Mouse (Mus musculus) stomach, postnatal 0 days (tissue): Measurements from ENCODE around the gene C1qtnf1. TPM values are rescaled to one million over a fixed set of nuclear protein-coding genes. Genes with fewer than 3 reads are reported as not detected.

Source experiments
- ATAC-seq: fragments of 200-750 bp; cut with Nextera tagmentation; 2 replicates; pipeline ENCODE4 v1.8.0; 2017; ENCODE audit not compliant: low FRiP score, low TSS enrichment
- DNase-seq: peaks from one replicate; pipeline ENCODE4 v3.0.0-alpha.2; 2016; ENCODE audit warnings: low spot score
- H3K27ac ChIP-seq: fragments of 300-500 bp; sonication (generic); replicated peaks from 2 replicates; pipeline ENCODE4 v1.5.1; 2014; ENCODE audit warnings: mild to moderate bottlenecking, control low read depth
- H3K27me3 ChIP-seq: fragments of 300-500 bp; sonication (generic); 2 replicates; pipeline ENCODE4 v1.6.1; 2014; ENCODE audit warnings: low read length; ENCODE audit not compliant: control insufficient read depth, insufficient read depth
- H3K36me3 ChIP-seq: fragments of 300-500 bp; sonication (generic); 2 replicates; pipeline ENCODE4 v1.6.1; 2014; ENCODE audit warnings: low read length, mixed read lengths; ENCODE audit not compliant: control insufficient read depth, insufficient read depth
- H3K4me1 ChIP-seq: fragments of 300-500 bp; sonication (generic); replicated peaks from 2 replicates; pipeline ENCODE4 v1.6.1; 2014; ENCODE audit warnings: antibody characterized with exemption; ENCODE audit not compliant: control insufficient read depth, insufficient read depth
- H3K4me2 ChIP-seq: fragments of 300-500 bp; sonication (generic); replicated peaks from 2 replicates; pipeline ENCODE4 v1.6.1; 2014; ENCODE audit warnings: low read depth, mild to moderate bottlenecking, control low read depth, moderate library complexity
- H3K4me3 ChIP-seq: fragments of 300-500 bp; sonication (generic); 2 replicates; pipeline ENCODE4 v1.5.1; 2014; ENCODE audit warnings: low read depth, low read length, control low read depth
- H3K9ac ChIP-seq: fragments of 300-500 bp; sonication (generic); 2 replicates; pipeline ENCODE4 v1.6.1; 2014; ENCODE audit warnings: mild to moderate bottlenecking, low read length, control low read depth, mixed read lengths
- H3K9me3 ChIP-seq: fragments of 300-500 bp; sonication (generic); 2 replicates; pipeline ENCODE4 v1.6.1; 2016; ENCODE audit warnings: low read length; ENCODE audit not compliant: control insufficient read depth
- CTCF ChIP-seq: IDR thresholded peaks from 2 replicates; pipeline ENCODE4 v1.5.1; 2016; ENCODE audit warnings: antibody characterized with exemption, low read depth, mild to moderate bottlenecking, moderate library complexity
- EP300 ChIP-seq: optimal IDR thresholded peaks from 2 replicates; pipeline ENCODE3; 2016; ENCODE audit warnings: antibody characterized with exemption
- WGBS: fragments of 180-500 bp; shearing (Covaris S2); extraction: QIAGEN DNeasy Blood & Tissue Kit; methylation state at CpG from one replicate; pipeline ENCODE4 v1.1.7; 2014; 5-methylcytosine and 5-hydroxymethylcytosine counted together
- polyA plus RNA-seq: library from polyadenylated mRNA; unstranded; fragments of >200 nt; fragmentation: Nextera tagmentation; extraction: Ambion mirVana; gene quantifications from 2 replicates; pipeline ENCODE4 v1.2.1, GENCODE M21; 2015

C1qtnf1 gene
- polyA plus RNA-seq, 1 experiment from 2014 or later, result 9.0 TPM

GRCm38 (mm10) chr11:118486881-118487772 lies 59.1 kb downstream of the C1qtnf1 start:
- Histone ChIP-seq H3K9me3 (no peaks in the 10 kb centered on the region), H3K4me2 (no peak overlapping the region), H3K4me1 (no peaks in the 10 kb centered on the region), H3K27me3 (no peaks in the 10 kb centered on the region), H3K4me3 (no peak overlapping the region), H3K36me3 (peaks cover 5% of the 10 kb centered on the region), H3K27ac (no peak overlapping the region), H3K9ac (no peak overlapping the region)
- TF ChIP-seq EP300, result no peak
- TF ChIP-seq CTCF, result no peak
- DNase-seq, result no peak
- 81% methylated on average over 29 of the region's 29 CpGs for WGBS
- no peak for ATAC-seq

- no peak overlapping the region for H3K27ac ChIP-seq
- H3K4me1 ChIP-seq, result no peaks in the 10 kb centered on the region
- no peak overlapping the region for H3K4me2 ChIP-seq
- ATAC-seq (no peak), DNase-seq (no peak)
- H3K4me3 ChIP-seq, result no peak overlapping the region
- peaks cover 5% of the 10 kb centered on the region for H3K36me3 ChIP-seq
- H3K9me3 ChIP-seq, result no peaks in the 10 kb centered on the region
- TF ChIP-seq CTCF (peak; percentile 53), EP300 (no peak)
- no peak overlapping the region for H3K9ac ChIP-seq
- WGBS, result 69% methylated on average over 8 of the region's 8 CpGs
- H3K27me3 ChIP-seq, result no peaks in the 10 kb centered on the region
Observed at GRCm38 (mm10) chr11:118488191-118488906, 60.3 kb downstream of the C1qtnf1 start.

GRCm38 (mm10) chr11:118488907-118489270 lies 60.9 kb downstream of the C1qtnf1 start:
- Histone ChIP-seq H3K27ac (no peak overlapping the region), H3K4me1 (no peaks in the 10 kb centered on the region), H3K9ac (no peak overlapping the region), H3K4me3 (no peak overlapping the region), H3K4me2 (no peak overlapping the region), H3K36me3 (peaks cover 5% of the 10 kb centered on the region), H3K9me3 (no peaks in the 10 kb centered on the region), H3K27me3 (no peaks in the 10 kb centered on the region)
- TF ChIP-seq EP300 (no peak), CTCF (no peak)
- WGBS, result 76% methylated on average over 12 of the region's 12 CpGs
- DNase-seq (no peak), ATAC-seq (no peak)

- Histone ChIP-seq H3K27me3 (no peaks in the 10 kb centered on the region), H3K9ac (0 out of 2 replicates have a peak overlapping the region, but pooled peaks have one; percentile 8), H3K4me2 (peak overlapping the region; percentile 41), H3K4me1 (no peaks in the 10 kb centered on the region), H3K36me3 (peaks cover 3% of the 10 kb centered on the region; the same call in 1 of the 2 replicates), H3K27ac (no peak overlapping the region), H3K4me3 (0 out of 2 replicates have a peak overlapping the region, but pooled peaks have one; percentile 12), H3K9me3 (no peaks in the 10 kb centered on the region)
- TF ChIP-seq CTCF, result peak; percentile 91
- TF ChIP-seq EP300, result no peak
- peak; percentile 41; the same call in 1 of the 2 replicates for ATAC-seq
- WGBS, result 22% methylated on average over 22 of the region's 22 CpGs
- peak; percentile 87 for DNase-seq
Observed at GRCm38 (mm10) chr11:118490566-118491218, 62.7 kb downstream of the C1qtnf1 start.

- ATAC-seq (no peak), DNase-seq (no peak)
- 87% methylated on average over 7 of the region's 7 CpGs for WGBS
- TF ChIP-seq CTCF (no peak), EP300 (no peak)
- Histone ChIP-seq H3K9me3 (no peaks in the 10 kb centered on the region), H3K36me3 (peaks cover 3% of the 10 kb centered on the region; the same call in 1 of the 2 replicates), H3K27me3 (no peaks in the 10 kb centered on the region), H3K9ac (no peak overlapping the region), H3K4me3 (no peak overlapping the region), H3K4me1 (no peaks in the 10 kb centered on the region), H3K27ac (no peak overlapping the region), H3K4me2 (no peak overlapping the region)
Observed at GRCm38 (mm10) chr11:118491230-118491629, 63.2 kb downstream of the C1qtnf1 start.
